Mouse (Mus musculus) neural tube, embryonic 12.5 days (tissue): ENCODE data around the gene Mpo. TPM values are rescaled to one million over a fixed set of nuclear protein-coding genes. Genes with fewer than 3 reads are reported as not detected.

Source experiments
- ATAC-seq: fragments of 200-750 bp; cut with Nextera tagmentation; 2 replicates; pipeline ENCODE4 v1.8.0; 2017; ENCODE audit warnings: low read depth, mild to moderate bottlenecking, moderate TSS enrichment, moderate library complexity; ENCODE audit not compliant: low FRiP score
- H3K27ac ChIP-seq: fragments of 300-500 bp; sonication (generic); 2 replicates; pipeline ENCODE4 v1.5.1; 2016
- H3K27me3 ChIP-seq: fragments of 300-500 bp; sonication (generic); replicated peaks from 2 replicates; pipeline ENCODE4 v1.6.1; 2016; ENCODE audit warnings: mild to moderate bottlenecking
- H3K36me3 ChIP-seq: fragments of 300-500 bp; sonication (generic); 2 replicates; pipeline ENCODE4 v1.6.1; 2016; ENCODE audit warnings: mild to moderate bottlenecking
- H3K4me1 ChIP-seq: fragments of 300-500 bp; sonication (generic); 2 replicates; pipeline ENCODE4 v1.6.1; 2016
- H3K4me2 ChIP-seq: fragments of 300-500 bp; sonication (generic); replicated peaks from 2 replicates; pipeline ENCODE4 v1.6.1; 2016; ENCODE audit warnings: mild to moderate bottlenecking
- H3K4me3 ChIP-seq: fragments of 300-500 bp; sonication (generic); 2 replicates; pipeline ENCODE4 v1.5.1; 2016
- H3K9ac ChIP-seq: fragments of 300-500 bp; sonication (generic); 2 replicates; pipeline ENCODE4 v1.6.1; 2016; ENCODE audit warnings: mild to moderate bottlenecking
- H3K9me3 ChIP-seq: fragments of 300-500 bp; sonication (generic); 2 replicates; pipeline ENCODE4 v1.6.1; 2016; ENCODE audit warnings: mild to moderate bottlenecking
- WGBS: fragments of 180-500 bp; shearing (Covaris S2); methylation state at CpG from one replicate; pipeline ENCODE4 v1.1.7; 2016; 5-methylcytosine and 5-hydroxymethylcytosine counted together
- polyA plus RNA-seq: library from polyadenylated mRNA; unstranded; fragments of >200 nt; fragmentation: Nextera tagmentation; extraction: Ambion mirVana; gene quantifications from 2 replicates; pipeline ENCODE4 v1.2.1, GENCODE M21; 2016

The Mpo gene
- polyA plus RNA-seq, 1 experiment from 2014 or later: 2.8 TPM

GRCm38 (mm10) chr11:87751491-87751966 is 41.9 kb upstream of the Mpo start:
- no peak overlapping the region for H3K4me3 ChIP-seq
- no peaks in the 10 kb centered on the region for H3K4me1 ChIP-seq
- no peak overlapping the region for H3K4me2 ChIP-seq
- no peak overlapping the region for H3K9ac ChIP-seq
- no peaks in the 10 kb centered on the region for H3K36me3 ChIP-seq
- H3K27me3 ChIP-seq: no peaks in the 10 kb centered on the region
- no peak overlapping the region for H3K27ac ChIP-seq
- 75% methylated on average over 4 of the region's 4 CpGs for WGBS
- ATAC-seq: no peak
- H3K9me3 ChIP-seq: no peaks in the 10 kb centered on the region

DNA sequence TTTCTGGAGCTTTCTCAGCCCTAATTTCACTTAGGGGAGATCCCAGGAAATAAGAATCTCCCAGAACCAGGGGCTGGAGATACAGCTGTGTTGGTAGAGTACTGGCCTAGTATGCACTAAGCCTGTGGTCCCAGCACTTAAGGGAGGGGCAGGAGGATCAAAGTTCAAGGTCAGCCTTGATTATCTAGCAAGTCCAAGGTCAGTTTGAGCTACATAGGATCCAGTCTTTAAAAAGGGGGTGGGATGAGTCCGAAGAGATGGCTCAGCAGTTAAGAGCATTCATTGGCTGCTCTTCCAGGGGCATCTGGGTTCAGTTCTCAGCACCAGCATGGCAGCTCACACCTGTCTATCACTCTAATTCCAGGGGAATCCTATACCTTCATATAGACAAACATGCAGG is 41.1 kb upstream of the Mpo start:
- no peaks in the 10 kb centered on the region for H3K4me1 ChIP-seq
- H3K36me3 ChIP-seq: no peaks in the 10 kb centered on the region
- H3K4me2 ChIP-seq: no peak overlapping the region
- H3K9ac ChIP-seq: no peak overlapping the region
- H3K27ac ChIP-seq: no peak overlapping the region
- no peak for ATAC-seq
- no peaks in the 10 kb centered on the region for H3K9me3 ChIP-seq
- H3K4me3 ChIP-seq: no peak overlapping the region
- WGBS: 79% methylated on average over 1 of the region's 1 CpGs
- H3K27me3 ChIP-seq: no peaks in the 10 kb centered on the region

DNA sequence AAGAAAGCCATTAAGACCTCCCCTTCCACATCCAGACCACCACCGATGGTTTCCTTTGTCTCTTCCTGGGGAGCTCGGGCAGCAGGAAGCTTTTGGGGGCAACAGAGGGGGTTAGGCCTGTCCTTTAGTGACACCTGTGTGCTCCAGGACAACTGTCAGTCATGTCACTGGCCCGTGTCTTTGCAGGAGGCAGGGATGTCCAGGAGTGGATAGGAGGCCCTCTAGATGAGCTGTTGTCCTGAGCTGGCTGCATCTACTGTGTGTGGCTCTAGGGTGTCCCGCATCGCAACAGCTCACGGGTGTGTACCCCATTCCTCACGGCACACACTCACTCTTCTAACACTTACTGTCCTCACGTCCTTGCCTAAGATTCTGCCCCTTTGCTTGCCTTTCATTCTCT is 40.1 kb upstream of the Mpo start:
- H3K36me3 ChIP-seq: no peaks in the 10 kb centered on the region
- H3K9me3 ChIP-seq: no peaks in the 10 kb centered on the region
- no peak overlapping the region for H3K4me2 ChIP-seq
- no peak overlapping the region for H3K27ac ChIP-seq
- no peaks in the 10 kb centered on the region for H3K27me3 ChIP-seq
- H3K4me1 ChIP-seq: no peaks in the 10 kb centered on the region
- H3K9ac ChIP-seq: no peak overlapping the region
- WGBS: 80% methylated on average over 8 of the region's 8 CpGs
- H3K4me3 ChIP-seq: no peak overlapping the region
- no peak for ATAC-seq

DNA sequence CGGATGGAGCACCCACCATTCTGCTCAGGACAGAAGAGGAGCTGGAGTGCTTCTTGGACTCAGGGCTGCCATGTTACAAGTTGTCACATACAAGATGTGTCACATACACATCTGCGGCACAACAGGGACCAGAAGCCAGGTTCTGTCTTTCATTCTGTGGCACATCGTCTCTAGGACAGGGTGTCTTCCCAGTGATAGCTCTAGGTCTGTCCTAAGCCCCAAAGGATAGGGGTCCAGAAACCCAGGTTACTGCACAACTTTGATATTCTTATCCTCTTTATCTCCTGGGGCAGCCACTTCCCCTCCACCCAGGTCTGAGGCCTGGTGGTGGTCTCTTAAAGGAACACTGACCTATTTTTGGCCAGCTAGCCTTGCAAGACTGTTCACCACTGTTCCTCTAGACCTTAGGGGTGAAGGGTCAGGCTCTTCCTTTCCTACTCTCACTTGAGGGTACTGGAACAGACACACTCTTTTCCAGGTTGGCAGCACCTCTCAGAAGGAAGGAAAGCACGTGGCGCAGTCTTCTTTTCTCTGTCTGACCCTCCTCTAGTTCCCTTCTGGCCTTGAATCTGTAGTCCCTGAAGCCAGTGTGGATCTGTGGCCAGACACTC is 39.4 kb upstream of the Mpo start:
- no peak overlapping the region for H3K4me2 ChIP-seq

GRCm38 (mm10) chr11:87754603-87755002 is 38.8 kb upstream of the Mpo start:
- WGBS: 74% methylated on average over 5 of the region's 5 CpGs
- Histone ChIP-seq H3K4me2 (no peak overlapping the region), H3K4me3 (no peak overlapping the region), H3K27ac (no peak overlapping the region), H3K36me3 (no peaks in the 10 kb centered on the region), H3K9me3 (no peaks in the 10 kb centered on the region), H3K27me3 (no peaks in the 10 kb centered on the region), H3K4me1 (no peaks in the 10 kb centered on the region), H3K9ac (no peak overlapping the region)
- no peak for ATAC-seq

More for the DNA sequence above, 39.4 kb upstream of the Mpo start:
- no peak for ATAC-seq
- H3K27ac ChIP-seq: no peak overlapping the region
- no peak overlapping the region for H3K9ac ChIP-seq
- H3K27me3 ChIP-seq: no peaks in the 10 kb centered on the region
- no peaks in the 10 kb centered on the region for H3K36me3 ChIP-seq
- no peaks in the 10 kb centered on the region for H3K4me1 ChIP-seq
- 81% methylated on average over 5 of the region's 5 CpGs for WGBS
- no peaks in the 10 kb centered on the region for H3K9me3 ChIP-seq
- H3K4me3 ChIP-seq: no peak overlapping the region

- no peak overlapping the region for H3K9ac ChIP-seq
- H3K36me3 ChIP-seq: no peaks in the 10 kb centered on the region
- peaks cover 3% of the 10 kb centered on the region for H3K27me3 ChIP-seq
- 78% methylated on average over 17 of the region's 17 CpGs for WGBS
- no peak overlapping the region for H3K4me2 ChIP-seq
- no peaks in the 10 kb centered on the region for H3K9me3 ChIP-seq
- H3K4me1 ChIP-seq: 0 out of 2 replicates have a peak, but pooled peaks cover under 1% of the 10 kb centered on the region
- ATAC-seq: no peak
- H3K27ac ChIP-seq: no peak overlapping the region
- H3K4me3 ChIP-seq: no peak overlapping the region
Measured at GRCm38 (mm10) chr11:87755360-87756017, 37.9 kb upstream of the Mpo start.

DNA sequence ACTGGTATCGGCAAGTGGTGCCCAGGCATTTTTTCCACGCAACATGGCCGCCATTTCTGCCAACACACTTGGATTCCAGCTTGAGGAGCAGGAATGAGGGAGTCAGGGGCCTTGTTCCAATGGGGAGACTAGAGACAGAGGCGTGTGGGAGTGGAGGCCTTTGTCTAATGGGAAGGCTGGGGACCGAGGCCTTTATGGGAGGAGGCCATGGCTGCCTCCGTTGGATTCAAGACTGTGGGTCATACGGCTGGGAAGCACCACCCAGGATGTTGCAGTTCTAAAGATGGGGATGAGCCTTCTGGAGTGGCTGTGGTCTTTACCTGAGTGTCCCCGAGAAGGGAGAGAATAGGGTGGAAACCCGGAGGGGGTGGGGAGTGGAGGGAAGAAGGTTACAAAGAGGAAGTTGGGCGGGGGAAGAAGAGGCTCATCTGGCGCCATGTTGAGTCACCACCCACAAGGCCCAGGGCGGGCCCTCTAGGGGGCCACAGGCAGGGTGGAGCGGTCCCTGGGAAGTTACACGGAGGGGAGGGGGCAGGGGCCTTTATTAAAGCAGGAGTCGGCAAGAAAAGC is 37.0 kb upstream of the Mpo start:
- Histone ChIP-seq H3K4me2 (no peak overlapping the region), H3K27ac (no peak overlapping the region), H3K9me3 (no peaks in the 10 kb centered on the region), H3K27me3 (peaks cover 12% of the 10 kb centered on the region), H3K36me3 (no peaks in the 10 kb centered on the region), H3K4me1 (peaks cover 9% of the 10 kb centered on the region; the same call in 1 of the 2 replicates), H3K4me3 (no peak overlapping the region), H3K9ac (no peak overlapping the region)
- no peak for ATAC-seq
- WGBS: 89% methylated on average over 15 of the region's 15 CpGs

GRCm38 (mm10) chr11:87757001-87757954 is 36.1 kb upstream of the Mpo start:
- no peak for ATAC-seq
- no peak overlapping the region for H3K4me2 ChIP-seq
- H3K36me3 ChIP-seq: no peaks in the 10 kb centered on the region
- H3K9ac ChIP-seq: no peak overlapping the region
- peaks cover 21% of the 10 kb centered on the region for H3K27me3 ChIP-seq
- peaks cover 15% of the 10 kb centered on the region for H3K4me1 ChIP-seq
- WGBS: 90% methylated on average over 25 of the region's 25 CpGs
- no peaks in the 10 kb centered on the region for H3K9me3 ChIP-seq
- H3K4me3 ChIP-seq: no peak overlapping the region
- no peak overlapping the region for H3K27ac ChIP-seq

DNA sequence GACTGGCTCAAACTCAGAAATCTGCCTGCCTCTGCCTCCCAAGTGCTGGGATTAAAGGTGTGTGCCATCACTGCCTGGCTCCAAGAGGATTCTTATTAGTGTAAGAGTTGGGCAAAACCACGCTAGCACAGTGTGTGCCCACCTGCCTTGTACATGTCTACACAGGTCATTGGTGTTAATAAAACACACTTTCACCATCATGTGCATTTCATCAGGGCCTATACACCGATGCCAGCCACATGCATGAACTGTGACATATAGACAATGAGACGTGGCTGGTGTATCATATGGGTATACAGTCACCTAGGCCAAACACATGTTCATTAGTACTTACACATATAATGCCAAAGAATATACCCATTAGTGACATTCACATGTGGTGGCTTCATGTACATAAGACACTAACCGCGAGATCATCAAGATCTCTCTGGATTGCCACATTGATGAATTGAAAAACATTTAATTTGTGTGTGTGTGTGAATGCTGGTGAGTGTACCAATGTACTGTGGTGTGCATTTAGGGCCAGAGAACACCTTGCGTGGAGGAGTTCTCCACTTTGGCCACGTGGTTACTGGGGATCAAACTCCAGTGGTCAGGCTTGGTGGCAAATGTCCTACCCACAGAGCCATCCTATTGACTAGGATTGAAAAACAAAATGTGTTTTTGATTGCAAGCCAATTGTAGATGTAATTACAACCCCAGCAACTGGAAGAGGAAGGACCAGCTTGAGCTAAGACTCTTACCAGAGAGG is 35.0 kb upstream of the Mpo start:
- H3K36me3 ChIP-seq: no peaks in the 10 kb centered on the region
- H3K4me3 ChIP-seq: no peak overlapping the region
- no peak for ATAC-seq
- H3K4me2 ChIP-seq: no peak overlapping the region
- no peaks in the 10 kb centered on the region for H3K9me3 ChIP-seq
- H3K27me3 ChIP-seq: peaks cover 32% of the 10 kb centered on the region
- no peak overlapping the region for H3K9ac ChIP-seq
- 84% methylated on average over 7 of the region's 7 CpGs for WGBS
- H3K27ac ChIP-seq: no peak overlapping the region
- H3K4me1 ChIP-seq: peaks cover 24% of the 10 kb centered on the region

- H3K4me2 ChIP-seq: no peak overlapping the region
Measured at GRCm38 (mm10) chr11:87758957-87759608, 34.3 kb upstream of the Mpo start.

GRCm38 (mm10) chr11:87759609-87760005 is 33.8 kb upstream of the Mpo start:
- Histone ChIP-seq H3K36me3 (no peaks in the 10 kb centered on the region), H3K9me3 (no peaks in the 10 kb centered on the region), H3K27me3 (peaks cover 44% of the 10 kb centered on the region), H3K4me3 (no peak overlapping the region), H3K4me1 (peaks cover 36% of the 10 kb centered on the region), H3K4me2 (peak overlapping the region; percentile 96), H3K9ac (peak overlapping the region; percentile 67; the same call in 1 of the 2 replicates), H3K27ac (no peak overlapping the region)
- no peak for ATAC-seq
- WGBS: 8% methylated on average over 3 of the region's 3 CpGs

More at GRCm38 (mm10) chr11:87758957-87759608, 34.3 kb upstream of the Mpo start:
- Histone ChIP-seq H3K9me3 (no peaks in the 10 kb centered on the region), H3K27ac (no peak overlapping the region), H3K36me3 (no peaks in the 10 kb centered on the region), H3K4me3 (no peak overlapping the region), H3K27me3 (peaks cover 39% of the 10 kb centered on the region), H3K9ac (no peak overlapping the region), H3K4me1 (peaks cover 32% of the 10 kb centered on the region)
- ATAC-seq: no peak
- WGBS: 76% methylated on average over 4 of the region's 4 CpGs
